Mouse (Mus musculus): ENCODE data around the gene Dennd5a. TPM values are rescaled to one million over a fixed set of nuclear protein-coding genes. Genes with fewer than 3 reads are reported as not detected.

The Dennd5a gene
- polyA plus RNA-seq, 1 experiment from 2014 or later: 31.3 TPM

GRCm38 (mm10) chr7:109852017-109852416 lies 108.3 kb downstream of the Dennd5a start:
- Histone ChIP-seq H3K36me3 (ENCODE audit: insufficient read depth, low read length) (no peaks in the 10 kb centered on the region), H3K4me1 (ENCODE audit: insufficient read depth, low read length) (no peaks in the 10 kb centered on the region), H3K27me3 (ENCODE audit: insufficient read depth, low read length) (no peaks in the 10 kb centered on the region), H3K9ac (replicated peaks; ENCODE audit: low read length) (no peak overlapping the region), H3K9me3 (ENCODE audit: low read length) (no peaks in the 10 kb centered on the region), H3K4me2 (replicated peaks; ENCODE audit: low read depth, low read length) (no peak overlapping the region), H3K27ac (ENCODE audit: low read length) (no peak overlapping the region), H3K4me3 (ENCODE audit: low read length) (no peak overlapping the region)
- ATAC-seq (ENCODE audit: low FRiP score, low TSS enrichment): no peak
- 79% methylated on average over 7 of the region's 7 CpGs for WGBS

- Histone ChIP-seq H3K4me2 (replicated peaks; ENCODE audit: low read depth, low read length) (no peak overlapping the region), H3K9me3 (ENCODE audit: low read length) (no peaks in the 10 kb centered on the region), H3K27ac (ENCODE audit: low read length) (no peak overlapping the region), H3K4me3 (ENCODE audit: low read length) (no peak overlapping the region), H3K9ac (replicated peaks; ENCODE audit: low read length) (no peak overlapping the region), H3K36me3 (ENCODE audit: insufficient read depth, low read length) (no peaks in the 10 kb centered on the region), H3K27me3 (ENCODE audit: insufficient read depth, low read length) (no peaks in the 10 kb centered on the region), H3K4me1 (ENCODE audit: insufficient read depth, low read length) (no peaks in the 10 kb centered on the region)
- ATAC-seq (ENCODE audit: low FRiP score, low TSS enrichment): no peak
- 72% methylated on average over 3 of the region's 3 CpGs for WGBS
Measured at GRCm38 (mm10) chr7:109850531-109850930, 109.7 kb downstream of the Dennd5a start.

GRCm38 (mm10) chr7:109849750-109850434 lies 110.4 kb downstream of the Dennd5a start:
- H3K27me3 ChIP-seq (ENCODE audit: insufficient read depth, low read length): no peaks in the 10 kb centered on the region
- no peaks in the 10 kb centered on the region for H3K36me3 ChIP-seq (ENCODE audit: insufficient read depth, low read length)
- WGBS: 58% methylated on average over 8 of the region's 8 CpGs
- ATAC-seq (ENCODE audit: low FRiP score, low TSS enrichment): no peak
- H3K9me3 ChIP-seq (ENCODE audit: low read length): no peaks in the 10 kb centered on the region
- no peak overlapping the region for H3K27ac ChIP-seq (ENCODE audit: low read length)
- H3K9ac ChIP-seq (replicated peaks; ENCODE audit: low read length): no peak overlapping the region
- H3K4me3 ChIP-seq (ENCODE audit: low read length): no peak overlapping the region
- H3K4me1 ChIP-seq (ENCODE audit: insufficient read depth, low read length): no peaks in the 10 kb centered on the region
- H3K4me2 ChIP-seq (replicated peaks; ENCODE audit: low read depth, low read length): no peak overlapping the region

GRCm38 (mm10) chr7:109848867-109849733 lies 111.2 kb downstream of the Dennd5a start:
- Histone ChIP-seq H3K36me3 (ENCODE audit: insufficient read depth, low read length) (no peaks in the 10 kb centered on the region), H3K4me1 (ENCODE audit: insufficient read depth, low read length) (no peaks in the 10 kb centered on the region), H3K4me2 (replicated peaks; ENCODE audit: low read depth, low read length) (no peak overlapping the region), H3K27me3 (ENCODE audit: insufficient read depth, low read length) (no peaks in the 10 kb centered on the region), H3K9me3 (ENCODE audit: low read length) (no peaks in the 10 kb centered on the region), H3K9ac (replicated peaks; ENCODE audit: low read length) (no peak overlapping the region), H3K4me3 (ENCODE audit: low read length) (no peak overlapping the region), H3K27ac (ENCODE audit: low read length) (no peak overlapping the region)
- ATAC-seq (ENCODE audit: low FRiP score, low TSS enrichment): no peak
- WGBS: 46% methylated on average over 11 of the region's 11 CpGs

- Histone ChIP-seq H3K27me3 (ENCODE audit: insufficient read depth, low read length) (no peaks in the 10 kb centered on the region), H3K27ac (ENCODE audit: low read length) (no peak overlapping the region), H3K9ac (replicated peaks; ENCODE audit: low read length) (no peak overlapping the region), H3K4me3 (ENCODE audit: low read length) (no peak overlapping the region), H3K4me2 (replicated peaks; ENCODE audit: low read depth, low read length) (no peak overlapping the region), H3K36me3 (ENCODE audit: insufficient read depth, low read length) (no peaks in the 10 kb centered on the region), H3K9me3 (ENCODE audit: low read length) (no peaks in the 10 kb centered on the region), H3K4me1 (ENCODE audit: insufficient read depth, low read length) (no peaks in the 10 kb centered on the region)
- WGBS: 84% methylated on average over 6 of the region's 6 CpGs
- no peak for ATAC-seq (ENCODE audit: low FRiP score, low TSS enrichment)
Measured at GRCm38 (mm10) chr7:109844100-109844499, 116.2 kb downstream of the Dennd5a start.

Other genes starting within 250 kb of the Dennd5a start
- gene BC051019, start 236.6 kb downstream of the Dennd5a start, polyA plus RNA-seq (2015; fragmentation: Nextera tagmentation; extraction: Ambion mirVana): 0.25 TPM in 1 of 2 replicates, not detected in the other
- 0.36 TPM in 1 of 2 replicates, not detected in the other for gene Ascl3, start 228.7 kb downstream of the Dennd5a start, polyA plus RNA-seq (2015; fragmentation: Nextera tagmentation; extraction: Ambion mirVana)
- 60.2 and 64.1 TPM in 2 replicates for gene Tmem9b, start 207.6 kb downstream of the Dennd5a start, polyA plus RNA-seq (2015; fragmentation: Nextera tagmentation; extraction: Ambion mirVana)
- 0.65 and 0.92 TPM in 2 replicates for gene Nrip3, start 178.4 kb downstream of the Dennd5a start, polyA plus RNA-seq (2015; fragmentation: Nextera tagmentation; extraction: Ambion mirVana)
- gene Scube2, start 94.8 kb downstream of the Dennd5a start, polyA plus RNA-seq (2015; fragmentation: Nextera tagmentation; extraction: Ambion mirVana): 1.7 and 1.8 TPM in 2 replicates
- 65.8 and 68.6 TPM in 2 replicates for gene Tmem41b, start 26.5 kb upstream of the Dennd5a start, polyA plus RNA-seq (2015; fragmentation: Nextera tagmentation; extraction: Ambion mirVana)
- 58.0 and 59.5 TPM in 2 replicates for gene Ipo7, start 57.8 kb upstream of the Dennd5a start, polyA plus RNA-seq (2015; fragmentation: Nextera tagmentation; extraction: Ambion mirVana)
- 22.3 and 22.6 TPM in 2 replicates for gene Zfp143, start 100.7 kb upstream of the Dennd5a start, polyA plus RNA-seq (2015; fragmentation: Nextera tagmentation; extraction: Ambion mirVana)
- 20.6 TPM in 2 replicates for gene Wee1, start 161.6 kb upstream of the Dennd5a start, polyA plus RNA-seq (2015; fragmentation: Nextera tagmentation; extraction: Ambion mirVana)

All from kidney, embryonic 16.5 days (tissue).